Mouse (Mus musculus): Measurements from ENCODE around the gene Crybg2. TPM values are rescaled to one million over a fixed set of nuclear protein-coding genes. Genes with fewer than 3 reads are reported as not detected.

Crybg2 gene
- total and polyA plus RNA-seq, 3 experiments, result 0.65 to 2.3 TPM; not detected in 1

DNA sequence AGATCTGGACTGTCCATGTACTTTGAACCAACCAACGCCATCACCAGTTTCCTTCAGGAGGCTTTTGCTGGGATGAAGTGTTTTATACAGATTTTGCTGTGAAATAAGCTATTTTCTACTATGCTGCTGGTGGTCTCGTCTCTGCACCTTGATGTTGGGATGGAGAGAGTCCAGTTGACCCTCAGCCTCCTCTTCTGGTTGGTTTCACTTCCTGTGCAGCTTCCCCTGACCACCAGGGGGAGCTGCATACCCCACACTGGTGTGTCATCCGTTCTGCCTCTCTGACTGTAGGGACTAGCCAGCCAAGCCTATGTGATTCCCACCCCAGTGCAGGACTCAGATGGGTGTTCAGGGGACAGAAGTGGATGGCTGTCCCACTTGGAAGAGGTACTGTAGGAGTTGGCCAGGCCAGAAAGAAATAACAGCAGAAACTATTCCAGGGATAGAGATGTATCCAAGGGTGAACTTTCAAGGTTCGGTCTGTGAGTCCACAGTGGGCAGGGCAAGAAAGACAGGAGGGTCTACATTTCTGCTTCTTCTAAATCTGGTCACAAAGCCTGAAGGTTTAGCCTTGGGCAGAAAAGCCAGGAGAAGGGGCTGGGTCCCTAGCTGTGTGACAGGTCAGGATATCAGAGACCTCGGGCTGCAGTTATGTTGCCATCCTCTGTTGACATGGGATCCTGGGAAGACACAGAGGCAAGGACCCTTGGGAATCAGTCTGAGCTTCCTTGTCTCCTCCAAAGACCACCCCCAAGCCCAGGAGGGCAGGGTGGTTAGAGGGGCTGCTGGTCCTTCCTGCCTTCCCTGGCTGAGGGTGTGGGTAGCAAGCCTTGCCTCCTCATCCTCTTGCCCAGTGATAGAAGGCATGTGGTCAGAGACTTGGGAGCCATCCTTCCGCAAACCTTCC, 32.0 kb downstream of the Crybg2 start:
- Histone ChIP-seq H3K9me3 (replicated peaks; ENCODE audit: insufficient read depth, low read length) (no peaks in the 10 kb centered on the region), H3K27ac (ENCODE audit: control insufficient read depth, low read depth, low read length) (no peak overlapping the region), H3K4me3 (ENCODE audit: control insufficient read depth in 1 of 2, insufficient read depth in 1 of 2, low read depth in 2 of 2, low read length in 2 of 2) (0 out of 4 replicates have a peak overlapping the region, but pooled peaks of 1 of the 2 experiments have one; percentile 16)
- TF ChIP-seq ZC3H11A (IDR thresholded peaks at IDR 0.05; ENCODE audit: low read depth, low read length) (peak; percentile 50; the same call in 1 of the 2 replicates), SMC3 (IDR thresholded peaks at IDR 0.05; ENCODE audit: low read depth, low read length) (peak; percentile 81), USF2 (IDR thresholded peaks at IDR 0.05; ENCODE audit: borderline replicate concordance in 1 of 2, insufficient read depth in 1 of 2, low read depth in 1 of 2, low read length in 2 of 2) (no peak), EP300 (IDR thresholded peaks at IDR 0.05; ENCODE audit: low read depth in 1 of 2, low read length in 2 of 2) (no peak), TBP (IDR thresholded peaks at IDR 0.05; ENCODE audit: low read depth, low read length) (no peak), ZMIZ1 (IDR thresholded peaks at IDR 0.05; ENCODE audit: low read depth, low read length) (no peak), MYC (IDR thresholded peaks at IDR 0.05; ENCODE audit: low read depth, low read length) (no peak), KAT2A (conservative IDR thresholded peaks at IDR 0.05; ENCODE audit: low read depth, low read length) (no peak), MAZ (IDR thresholded peaks at IDR 0.05; ENCODE audit: low read depth, low read length) (no peak), UBTF (IDR thresholded peaks at IDR 0.05; ENCODE audit: borderline replicate concordance, insufficient read depth, low read depth, low read length) (no peak), TCF12 (IDR thresholded peaks at IDR 0.05; ENCODE audit: low read depth, low read length) (no peak), MAX (IDR thresholded peaks at IDR 0.05; ENCODE audit: low read length) (no peak), MXI1 (IDR thresholded peaks at IDR 0.05; ENCODE audit: low read depth, low read length) (no peak), RAD21 (IDR thresholded peaks at IDR 0.05; ENCODE audit: low read depth, low read length) (peak; percentile 61), MYB (IDR thresholded peaks at IDR 0.05; ENCODE audit: low read depth, low read length) (no peak), GABPA (IDR thresholded peaks at IDR 0.05; ENCODE audit: low read depth, low read length) (no peak), RCOR1 (IDR thresholded peaks at IDR 0.05; ENCODE audit: low read depth, low read length) (no peak), CHD2 (IDR thresholded peaks at IDR 0.05; ENCODE audit: low read length) (no peak), POLR2A (IDR thresholded peaks at IDR 0.05; ENCODE audit: control insufficient read depth in 1 of 2, insufficient read depth in 1 of 2, low read depth in 1 of 2, low read length in 2 of 2, poor library complexity in 1 of 2) (no peak), GATA1 (IDR thresholded peaks at IDR 0.05; ENCODE audit: low read depth, low read length) (no peak), ELF1 (IDR thresholded peaks at IDR 0.05; ENCODE audit: low read depth, low read length) (peak; percentile 47; the same call in 1 of the 2 replicates), ZNF384 (IDR thresholded peaks at IDR 0.05; ENCODE audit: low read depth, low read length) (no peak), TAL1 (IDR thresholded peaks at IDR 0.05; ENCODE audit: low read length) (no peak), POLR2AphosphoS5 (IDR thresholded peaks at IDR 0.05; ENCODE audit: borderline replicate concordance, low read depth, low read length) (no peak), ZKSCAN1 (IDR thresholded peaks at IDR 0.05; ENCODE audit: low read depth, low read length) (no peak), SIN3A (IDR thresholded peaks at IDR 0.05; ENCODE audit: low read length) (no peak), CHD1 (IDR thresholded peaks at IDR 0.05; ENCODE audit: low read depth, low read length) (no peak), MEF2A (IDR thresholded peaks at IDR 0.05; ENCODE audit: extremely low read depth, insufficient replicate concordance, low read depth, low read length, poor library complexity, severe bottlenecking) (no peak), CTCF (IDR thresholded peaks at IDR 0.05 in 2 of 3, conservative IDR thresholded peaks at IDR 0.05 in 1 of 3; ENCODE audit: control insufficient read depth in 1 of 3, insufficient read depth in 1 of 3, low read depth in 2 of 3, low read length in 3 of 3, poor library complexity in 1 of 3, severe bottlenecking in 1 of 3) (peak; percentile 86 to 92 (median 86)), ETS1 (IDR thresholded peaks at IDR 0.05; ENCODE audit: low read depth, low read length) (no peak), E2F4 (IDR thresholded peaks at IDR 0.05; ENCODE audit: borderline replicate concordance, low read depth, low read length) (no peak), HCFC1 (IDR thresholded peaks at IDR 0.05; ENCODE audit: low read depth, low read length) (no peak), POLR2AphosphoS2 (IDR thresholded peaks at IDR 0.05; ENCODE audit: low read length) (no peak), JUND (IDR thresholded peaks at IDR 0.05; ENCODE audit: low read depth, low read length) (no peak), NELFE (IDR thresholded peaks at IDR 0.05; ENCODE audit: low read depth, low read length) (no peak), USF1 (IDR thresholded peaks at IDR 0.05; ENCODE audit: low read depth, low read length) (no peak)

More for the DNA sequence above, 32.0 kb downstream of the Crybg2 start:
- DNase-seq (ENCODE audit: low read depth, low spot score), result peak; percentile 64
- no peak overlapping the region for H3K9ac ChIP-seq (ENCODE audit: control insufficient read depth, low read depth, low read length, poor library complexity, severe bottlenecking)
- no peaks in the 10 kb centered on the region for H3K79me2 ChIP-seq (ENCODE audit: control insufficient read depth, insufficient read depth, low read length, poor library complexity)
- H3K36me3 ChIP-seq (ENCODE audit: control insufficient read depth in 1 of 2, insufficient read depth in 2 of 2, low read length in 2 of 2), result peaks cover 0 to 11% of the 10 kb centered on the region in 2 experiments; a peak in 2 of 4 replicates
- peaks cover 6 to 21% of the 10 kb centered on the region in 2 experiments for H3K4me1 ChIP-seq (ENCODE audit: control insufficient read depth in 1 of 2, insufficient read depth in 2 of 2, low read length in 2 of 2)
- no peaks in the 10 kb centered on the region for H3K27me3 ChIP-seq (ENCODE audit: control insufficient read depth in 1 of 2, insufficient read depth in 2 of 2, low read length in 2 of 2)

Measured in MEL (cell line).